Mouse (Mus musculus): ENCODE measurements around the gene Pdf. TPM values are rescaled to one million over a fixed set of nuclear protein-coding genes. Genes with fewer than 3 reads are reported as not detected.
A peak's percentile ranks its signal among the peaks of the same experiment; 100 is the strongest.

The Pdf gene
- polyA plus RNA-seq, 1 experiment from 2014 or later: 41.3 TPM

- peaks cover 18% of the 10 kb centered on the region for H3K36me3 ChIP-seq
- H3K4me3 ChIP-seq: no peak within 1 kb of the TSS
- H3K4me1 ChIP-seq (replicated peaks): no peaks in the 10 kb centered on the region
- H3K9ac ChIP-seq: no peak within 1 kb of the TSS
- no peak within 1 kb of the TSS for H3K27ac ChIP-seq (replicated peaks)
- no peaks in the 10 kb centered on the region for H3K9me3 ChIP-seq
- H3K27me3 ChIP-seq: no peaks in the 10 kb centered on the region
- no peak for ATAC-seq (ENCODE audit: low FRiP score, low read depth)
- no peak within 1 kb of the TSS for H3K4me2 ChIP-seq
- 61% methylated on average over 17 of the region's 17 CpGs for WGBS
These were observed 17.4 kb upstream of the Pdf start, which contains the start of gene Tmed6 for GRCm38 (mm10) chr8:107065511-107066496. Gene Tmed6, minus strand, starts transcription at chr8:107065644.

- H3K9me3 ChIP-seq: no peaks in the 10 kb centered on the region
- WGBS: 97% methylated on average over 1 of the region's 1 CpGs
- H3K27ac ChIP-seq (replicated peaks): no peak overlapping the region
- peaks cover 20% of the 10 kb centered on the region for H3K36me3 ChIP-seq
- H3K9ac ChIP-seq: no peak overlapping the region
- peaks cover 10% of the 10 kb centered on the region for H3K4me1 ChIP-seq (replicated peaks)
- H3K27me3 ChIP-seq: no peaks in the 10 kb centered on the region
- no peak overlapping the region for H3K4me2 ChIP-seq
- H3K4me3 ChIP-seq: no peak overlapping the region
- no peak for ATAC-seq (ENCODE audit: low FRiP score, low read depth)
These were observed 14.2 kb upstream of the Pdf start for GRCm38 (mm10) chr8:107062613-107063012.

GRCm38 (mm10) chr8:107056973-107057369 is 8.6 kb upstream of the Pdf start:
- no peaks in the 10 kb centered on the region for H3K27me3 ChIP-seq
- peak overlapping the region; percentile 92 for H3K4me2 ChIP-seq
- no peaks in the 10 kb centered on the region for H3K9me3 ChIP-seq
- H3K27ac ChIP-seq (replicated peaks): peak overlapping the region; percentile 63
- ATAC-seq (ENCODE audit: low FRiP score, low read depth): no peak; the same call in 1 of the 2 replicates
- WGBS: under 1% methylated on average over 33 of the region's 33 CpGs
- H3K9ac ChIP-seq: peak overlapping the region; percentile 75
- H3K36me3 ChIP-seq: peaks cover 42% of the 10 kb centered on the region
- H3K4me1 ChIP-seq (replicated peaks): peaks cover 31% of the 10 kb centered on the region
- H3K4me3 ChIP-seq: peak overlapping the region; percentile 84

GRCm38 (mm10) chr8:107056076-107056972 is 7.9 kb upstream of the Pdf start, which contains the start of the genes Cog8 and Nip7:
Gene Cog8, minus strand, starts transcription at chr8:107056689.
Gene Nip7, plus strand, starts transcription at chr8:107056877.
- Histone ChIP-seq H3K36me3 (peaks cover 47% of the 10 kb centered on the region), H3K4me2 (peak within 1 kb of the TSS; percentile 92), H3K4me1 (replicated peaks) (peaks cover 31% of the 10 kb centered on the region), H3K9ac (peak within 1 kb of the TSS; percentile 88), H3K27me3 (no peaks in the 10 kb centered on the region), H3K27ac (replicated peaks) (peak within 1 kb of the TSS; percentile 85), H3K9me3 (no peaks in the 10 kb centered on the region), H3K4me3 (peak within 1 kb of the TSS; percentile 84)
- WGBS: under 1% methylated on average over 88 of the region's 88 CpGs
- peak; percentile 96 for ATAC-seq (ENCODE audit: low FRiP score, low read depth)

GRCm38 (mm10) chr8:107052046-107052445 is 3.6 kb upstream of the Pdf start:
- Histone ChIP-seq H3K9ac (no peak overlapping the region), H3K27me3 (no peaks in the 10 kb centered on the region), H3K4me1 (replicated peaks) (peaks cover 38% of the 10 kb centered on the region), H3K4me2 (no peak overlapping the region), H3K36me3 (peaks cover 49% of the 10 kb centered on the region), H3K4me3 (no peak overlapping the region), H3K9me3 (no peaks in the 10 kb centered on the region), H3K27ac (replicated peaks) (no peak overlapping the region)
- 98% methylated on average over 8 of the region's 8 CpGs for WGBS
- no peak for ATAC-seq (ENCODE audit: low FRiP score, low read depth)

- ATAC-seq (ENCODE audit: low FRiP score, low read depth): no peak
- peaks cover 23% of the 10 kb centered on the region for H3K4me1 ChIP-seq (replicated peaks)
- H3K9me3 ChIP-seq: no peaks in the 10 kb centered on the region
- WGBS: 92% methylated on average over 4 of the region's 4 CpGs
- no peak overlapping the region for H3K4me3 ChIP-seq
- H3K9ac ChIP-seq: no peak overlapping the region
- H3K4me2 ChIP-seq: peak overlapping the region; percentile 82; the same call in 1 of the 2 replicates
- H3K27me3 ChIP-seq: no peaks in the 10 kb centered on the region
- peaks cover 73% of the 10 kb centered on the region for H3K36me3 ChIP-seq
- H3K27ac ChIP-seq (replicated peaks): no peak overlapping the region
These were observed 1.1 kb upstream of the Pdf start for GRCm38 (mm10) chr8:107049480-107049879.

GRCm38 (mm10) chr8:107046976-107047375 is 1.4 kb downstream of the Pdf start:
- WGBS: 87% methylated on average over 5 of the region's 5 CpGs
- no peak overlapping the region for H3K4me2 ChIP-seq
- peaks cover 22% of the 10 kb centered on the region for H3K4me1 ChIP-seq (replicated peaks)
- H3K27ac ChIP-seq (replicated peaks): no peak overlapping the region
- peak overlapping the region; percentile 70; the same call in 1 of the 2 replicates for H3K4me3 ChIP-seq
- H3K27me3 ChIP-seq: no peaks in the 10 kb centered on the region
- H3K9me3 ChIP-seq: no peaks in the 10 kb centered on the region
- no peak overlapping the region for H3K9ac ChIP-seq
- no peak for ATAC-seq (ENCODE audit: low FRiP score, low read depth)
- H3K36me3 ChIP-seq: peaks cover 75% of the 10 kb centered on the region

- H3K9me3 ChIP-seq: no peaks in the 10 kb centered on the region
- no peak for ATAC-seq (ENCODE audit: low FRiP score, low read depth)
- no peak overlapping the region for H3K9ac ChIP-seq
- no peaks in the 10 kb centered on the region for H3K27me3 ChIP-seq
- H3K4me1 ChIP-seq (replicated peaks): peaks cover 22% of the 10 kb centered on the region
- H3K27ac ChIP-seq (replicated peaks): no peak overlapping the region
- peaks cover 77% of the 10 kb centered on the region for H3K36me3 ChIP-seq
- H3K4me3 ChIP-seq: no peak overlapping the region
- H3K4me2 ChIP-seq: no peak overlapping the region
- 93% methylated on average over 6 of the region's 6 CpGs for WGBS
These were observed 2.9 kb downstream of the Pdf start for GRCm38 (mm10) chr8:107045478-107045877.

GRCm38 (mm10) chr8:107040632-107041031 is 7.8 kb downstream of the Pdf start:
- Histone ChIP-seq H3K9ac (no peak overlapping the region), H3K4me1 (replicated peaks) (no peaks in the 10 kb centered on the region), H3K9me3 (no peaks in the 10 kb centered on the region), H3K4me2 (no peak overlapping the region), H3K4me3 (no peak overlapping the region), H3K27ac (replicated peaks) (no peak overlapping the region), H3K27me3 (no peaks in the 10 kb centered on the region), H3K36me3 (peaks cover 79% of the 10 kb centered on the region)
- no peak for ATAC-seq (ENCODE audit: low FRiP score, low read depth)
- WGBS: 86% methylated on average over 7 of the region's 7 CpGs

GRCm38 (mm10) chr8:107036626-107037025 is 11.8 kb downstream of the Pdf start:
- peaks cover 23% of the 10 kb centered on the region for H3K4me1 ChIP-seq (replicated peaks)
- 89% methylated on average over 8 of the region's 8 CpGs for WGBS
- H3K27me3 ChIP-seq: no peaks in the 10 kb centered on the region
- no peaks in the 10 kb centered on the region for H3K9me3 ChIP-seq
- no peak for ATAC-seq (ENCODE audit: low FRiP score, low read depth)
- no peak overlapping the region for H3K27ac ChIP-seq (replicated peaks)
- no peak overlapping the region for H3K9ac ChIP-seq
- H3K4me2 ChIP-seq: no peak overlapping the region
- H3K4me3 ChIP-seq: no peak overlapping the region
- peaks cover 41% of the 10 kb centered on the region for H3K36me3 ChIP-seq

- 92% methylated on average over 3 of the region's 3 CpGs for WGBS
- no peak overlapping the region for H3K4me3 ChIP-seq
- H3K4me1 ChIP-seq (replicated peaks): peaks cover 23% of the 10 kb centered on the region
- peaks cover 31% of the 10 kb centered on the region for H3K36me3 ChIP-seq
- no peak overlapping the region for H3K27ac ChIP-seq (replicated peaks)
- ATAC-seq (ENCODE audit: low FRiP score, low read depth): no peak
- H3K9ac ChIP-seq: no peak overlapping the region
- no peaks in the 10 kb centered on the region for H3K27me3 ChIP-seq
- no peak overlapping the region for H3K4me2 ChIP-seq
- H3K9me3 ChIP-seq: no peaks in the 10 kb centered on the region
These were observed 12.8 kb downstream of the Pdf start for GRCm38 (mm10) chr8:107035641-107036040.

All from hindbrain, embryonic 15.5 days (tissue).